Mouse (Mus musculus) MEL (cell line): ENCODE data around the gene Fgfr2.

Experiments used
- CTCF ChIP-seq, 3 experiments: IDR thresholded peaks in 2 of 3; conservative IDR thresholded peaks in 1 of 3; 2 replicates each; pipeline ENCODE4 v1.5.1; 2011 to 2012; ENCODE audit warnings: low read length in 3 of 3, low read depth in 2 of 3, mild to moderate bottlenecking in 2 of 3, improper control_type of control experiment in 1 of 3, inconsistent platforms in 1 of 3, mixed read lengths in 1 of 3, moderate library complexity in 1 of 3; ENCODE audit not compliant: control insufficient read depth in 1 of 3, insufficient read depth in 1 of 3, poor library complexity in 1 of 3, severe bottlenecking in 1 of 3
- E2F4 ChIP-seq: IDR thresholded peaks from 2 replicates; pipeline ENCODE4 v1.6.1; 2011; ENCODE audit warnings: low read depth, low read length, improper control_type of control experiment, borderline replicate concordance
- ETS1 ChIP-seq: IDR thresholded peaks from 2 replicates; pipeline ENCODE4 v1.6.1; 2012; ENCODE audit warnings: low read depth, mild to moderate bottlenecking, inconsistent platforms, low read length, improper control_type of control experiment, moderate library complexity
- JUND ChIP-seq: IDR thresholded peaks from 2 replicates; pipeline ENCODE4 v1.6.1; 2011; ENCODE audit warnings: low read depth, mild to moderate bottlenecking, improper control_type of control experiment, low read length
- MXI1 ChIP-seq: IDR thresholded peaks from 2 replicates; pipeline ENCODE4 v1.6.1; 2011; ENCODE audit warnings: mild to moderate bottlenecking, low read depth, low read length, improper control_type of control experiment
- MYC ChIP-seq: IDR thresholded peaks from 2 replicates; pipeline ENCODE4 v1.6.1; 2011; ENCODE audit warnings: low read depth, mild to moderate bottlenecking, low read length, improper control_type of control experiment, moderate library complexity
- POLR2A ChIP-seq, 2 experiments: IDR thresholded peaks; 2 replicates each; pipeline ENCODE4 v1.6.1; 2011 to 2012; ENCODE audit warnings: low read length in 2 of 2, mild to moderate bottlenecking in 2 of 2, control low read depth in 1 of 2, improper control_type of control experiment in 1 of 2, low read depth in 1 of 2, moderate library complexity in 1 of 2; ENCODE audit not compliant: control insufficient read depth in 1 of 2, insufficient read depth in 1 of 2, poor library complexity in 1 of 2
- RAD21 ChIP-seq: IDR thresholded peaks from 2 replicates; pipeline ENCODE4 v1.6.1; 2011; ENCODE audit warnings: mild to moderate bottlenecking, low read depth, low read length, improper control_type of control experiment
- TBP ChIP-seq: IDR thresholded peaks from 2 replicates; pipeline ENCODE4 v1.8.0; 2011; ENCODE audit warnings: low read depth, low read length, improper control_type of control experiment

DNA sequence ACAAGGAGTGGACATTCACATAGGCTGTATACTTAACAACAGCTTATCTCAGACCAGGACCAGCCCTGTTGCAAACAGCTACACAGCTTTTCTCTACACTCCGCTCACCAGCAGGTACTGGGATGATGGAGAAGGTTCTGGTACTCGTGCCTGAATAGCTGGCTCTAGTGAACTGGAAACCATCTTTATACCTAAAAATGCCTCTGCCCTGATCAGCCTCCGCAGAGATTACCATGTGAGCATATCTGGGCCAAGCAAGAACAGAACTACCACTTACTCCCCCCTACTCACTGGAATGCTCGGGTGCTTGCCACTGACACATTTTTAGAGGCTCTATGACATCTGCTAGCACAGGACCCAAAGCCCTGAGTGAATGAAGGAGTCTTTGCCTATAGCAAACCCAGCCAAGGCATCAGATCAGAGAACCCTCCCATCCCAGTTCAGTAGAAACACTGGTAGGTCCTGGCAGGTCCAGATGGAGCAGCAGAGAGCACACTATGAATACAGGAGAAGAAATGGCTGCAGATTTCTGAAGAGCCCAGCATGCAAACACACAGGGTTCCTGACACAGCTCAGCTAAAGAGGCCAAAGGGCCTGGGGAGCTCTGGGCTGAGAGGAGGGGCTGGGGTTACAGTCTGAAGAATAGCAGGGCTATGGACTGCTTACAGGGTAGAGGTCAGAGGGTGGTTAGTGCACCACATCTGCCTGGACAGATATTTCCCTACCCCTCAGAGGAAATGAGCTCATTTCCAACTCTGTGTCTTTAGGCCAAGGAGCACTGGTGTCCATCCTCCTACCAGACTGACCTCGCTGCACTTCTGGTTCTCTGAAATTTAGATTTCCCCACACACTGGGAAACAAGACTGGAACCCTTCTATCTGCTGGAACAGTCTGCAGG, 323.8 kb downstream of the Fgfr2 start:
- TF ChIP-seq POLR2A (IDR thresholded peaks at IDR 0.05; ENCODE audit: control insufficient read depth in 1 of 2, insufficient read depth in 1 of 2, low read depth in 1 of 2, low read length in 2 of 2, poor library complexity in 1 of 2), result no peak
- no peak for TF ChIP-seq E2F4
- no peak for TF ChIP-seq JUND
- no peak for TF ChIP-seq RAD21
- TF ChIP-seq ETS1, result no peak
- TF ChIP-seq CTCF (IDR thresholded peaks at IDR 0.05 in 2 of 3, conservative IDR thresholded peaks at IDR 0.05 in 1 of 3; ENCODE audit: control insufficient read depth in 1 of 3, insufficient read depth in 1 of 3, low read depth in 2 of 3, low read length in 3 of 3, poor library complexity in 1 of 3, severe bottlenecking in 1 of 3), result no peak
- no peak for TF ChIP-seq MXI1
- TF ChIP-seq TBP, result no peak
- TF ChIP-seq MYC, result no peak
